9 mouse cellular contexts compared by ENCODE assay signal in genomic region chr3:128001924-128002501, GRCm38 (mm10).
A peak's percentile ranks its signal among the peaks of the same experiment; 100 is the strongest.
DNase-seq lines count a peak whose midpoint lies in the region; ATAC-seq lines count a peak whose summit lies in the region.
"Had no signal": no experiment of that assay in that cellular context is flagged by ENCODE, and none has a peak within 500 bp of the region (broad histone marks: within the 10 kb centered on the region; RNA-seq: fewer than 3 reads in every experiment).

No protein-coding gene starts in this region.

- no peaks in the 10 kb centered on the region for H3K36me3 ChIP-seq in embryonic facial prominence, embryonic 12.5 days
- H3K36me3 ChIP-seq in limb, embryonic 13.5 days, result no peaks in the 10 kb centered on the region
- H3K36me3 ChIP-seq in neural tube, embryonic 14.5 days (ENCODE audit: control insufficient read depth, insufficient read depth, low read length), result no peaks in the 10 kb centered on the region

- intact Hi-C loops in heart, postnatal 25 days (cut with DNase I), result loop anchor here (2.0 kb wide), 1 partner anchor 335 kb away; no protein-coding TSS in a partner anchor

- H3K27ac ChIP-seq in embryonic facial prominence, embryonic 12.5 days, result no peak overlapping the region; the same call in 1 of the 2 replicates
- no peak overlapping the region for H3K27ac ChIP-seq in limb, embryonic 13.5 days
- H3K27ac ChIP-seq in neural tube, embryonic 14.5 days (ENCODE audit: low read depth, low read length), result no peak overlapping the region
- H3K27ac ChIP-seq: macrophage had no signal

- no peaks in the 10 kb centered on the region for H3K27me3 ChIP-seq in embryonic facial prominence, embryonic 12.5 days
- peaks cover 2% of the 10 kb centered on the region; the same call in 1 of the 2 replicates for H3K27me3 ChIP-seq in limb, embryonic 13.5 days
- H3K27me3 ChIP-seq in neural tube, embryonic 14.5 days (ENCODE audit: control insufficient read depth, insufficient read depth, low read length), result no peaks in the 10 kb centered on the region

- DNase-seq in heart, adult 8-10 months (ENCODE audit: low spot score), result peak; percentile 7
- no peak for DNase-seq in heart, postnatal 25 days (ENCODE audit: low spot score)
- DNase-seq in MEL-GATA-1-ER (ENCODE audit: extremely low read depth, low read depth), result peak; percentile 19
- DNase-seq in induced T-regulatory cell, adult 2 months (ENCODE audit: low read depth), result peak; percentile 47

- no peaks in the 10 kb centered on the region for H3K9me3 ChIP-seq in embryonic facial prominence, embryonic 12.5 days
- no peaks in the 10 kb centered on the region for H3K9me3 ChIP-seq in limb, embryonic 13.5 days
- H3K9me3 ChIP-seq in neural tube, embryonic 14.5 days (ENCODE audit: control insufficient read depth, low read length), result no peaks in the 10 kb centered on the region

- 0 out of 2 replicates have a peak, but pooled peaks have one; percentile 22 for ATAC-seq in embryonic facial prominence, embryonic 12.5 days (ENCODE audit: insufficient number of reproducible peaks, insufficient read depth, low FRiP score, low TSS enrichment)
- peak; percentile 48; the same call in 1 of the 2 replicates for ATAC-seq in limb, embryonic 13.5 days (ENCODE audit: low FRiP score, low read depth)
- ATAC-seq in neural tube, embryonic 14.5 days (ENCODE audit: low read depth), result peak; percentile 74
- no peak for ATAC-seq in megakaryocyte, adult 5-6 weeks (ENCODE audit: poor library complexity, severe bottlenecking)

- no peaks in the 10 kb centered on the region for H3K4me1 ChIP-seq in embryonic facial prominence, embryonic 12.5 days
- no peaks in the 10 kb centered on the region for H3K4me1 ChIP-seq in limb, embryonic 13.5 days
- H3K4me1 ChIP-seq in neural tube, embryonic 14.5 days (ENCODE audit: control insufficient read depth, insufficient read depth, low read length), result no peaks in the 10 kb centered on the region

- H3K4me2 ChIP-seq in embryonic facial prominence, embryonic 12.5 days (replicated peaks), result no peak overlapping the region
- H3K4me2 ChIP-seq in limb, embryonic 13.5 days (replicated peaks), result no peak overlapping the region
- no peak overlapping the region for H3K4me2 ChIP-seq in neural tube, embryonic 14.5 days (ENCODE audit: low read depth, low read length)

- WGBS in embryonic facial prominence, embryonic 12.5 days, result 67% methylated on average over 6 of the region's 6 CpGs
- WGBS in limb, embryonic 13.5 days, result 64% methylated on average over 6 of the region's 6 CpGs
- 72% methylated on average over 6 of the region's 6 CpGs for WGBS in neural tube, embryonic 14.5 days

- no peak overlapping the region for H3K9ac ChIP-seq in embryonic facial prominence, embryonic 12.5 days
- H3K9ac ChIP-seq in limb, embryonic 13.5 days, result no peak overlapping the region
- H3K9ac ChIP-seq in neural tube, embryonic 14.5 days (replicated peaks; ENCODE audit: low read depth, low read length), result no peak overlapping the region

- H3K4me3 ChIP-seq in embryonic facial prominence, embryonic 12.5 days, result no peak overlapping the region
- H3K4me3 ChIP-seq in limb, embryonic 13.5 days, result no peak overlapping the region
- H3K4me3 ChIP-seq in neural tube, embryonic 14.5 days (ENCODE audit: low read depth, low read length), result no peak overlapping the region
